Mouse (Mus musculus): Measurements from ENCODE around the gene Cdk6. TPM values are rescaled to one million over a fixed set of nuclear protein-coding genes. Genes with fewer than 3 reads are reported as not detected.
"Not testable (repeated sequence)": the region's sequence is repeated elsewhere in the genome, so short reads cannot be mapped to it uniquely, and the experiment has no call there.

The Cdk6 gene
- total RNA-seq, 2 experiments from 2014 or later, result 9.5 to 17.1 TPM

GRCm38 (mm10) chr5:3343566-3344080 is 2.3 kb downstream of the Cdk6 start:
- DNase-seq (ENCODE audit: low spot score in 2 of 2), result peak; percentile 72 to 78

- DNase-seq (ENCODE audit: low spot score in 2 of 2), result peak; percentile 77 to 81
These were observed 2.9 kb downstream of the Cdk6 start for GRCm38 (mm10) chr5:3344081-3344631.

- DNase-seq (ENCODE audit: low spot score in 2 of 2), result not testable (repeated sequence)
These were observed 4.3 kb downstream of the Cdk6 start for GRCm38 (mm10) chr5:3345540-3345939.

- not testable (repeated sequence) for DNase-seq (ENCODE audit: low spot score in 2 of 2)
These were observed 8.1 kb downstream of the Cdk6 start for GRCm38 (mm10) chr5:3349393-3349792.

- not testable (repeated sequence) for DNase-seq (ENCODE audit: low spot score in 2 of 2)
These were observed 10.6 kb downstream of the Cdk6 start for GRCm38 (mm10) chr5:3351836-3352235.

GRCm38 (mm10) chr5:3352314-3352713 is 11.0 kb downstream of the Cdk6 start:
- DNase-seq (ENCODE audit: low spot score in 2 of 2), result no peak

GRCm38 (mm10) chr5:3352827-3353226 is 11.5 kb downstream of the Cdk6 start:
- DNase-seq (ENCODE audit: low spot score in 2 of 2), result no peak

GRCm38 (mm10) chr5:3354307-3354706 is 13.0 kb downstream of the Cdk6 start:
- no peak for DNase-seq (ENCODE audit: low spot score in 2 of 2)

GRCm38 (mm10) chr5:3355032-3355536 is 13.8 kb downstream of the Cdk6 start:
- DNase-seq (ENCODE audit: low spot score in 2 of 2), result no peak

GRCm38 (mm10) chr5:3355560-3356260 is 14.4 kb downstream of the Cdk6 start:
- no peak for DNase-seq (ENCODE audit: low spot score in 2 of 2)

GRCm38 (mm10) chr5:3356261-3356778 is 15.0 kb downstream of the Cdk6 start:
- DNase-seq (ENCODE audit: low spot score in 2 of 2), result no peak

GRCm38 (mm10) chr5:3357496-3357895 is 16.2 kb downstream of the Cdk6 start:
- DNase-seq (ENCODE audit: low spot score in 2 of 2), result no peak

GRCm38 (mm10) chr5:3358687-3359520 is 17.6 kb downstream of the Cdk6 start:
- no peak for DNase-seq (ENCODE audit: low spot score in 2 of 2)

- no peak for DNase-seq (ENCODE audit: low spot score in 2 of 2)
These were observed 18.6 kb downstream of the Cdk6 start for GRCm38 (mm10) chr5:3359914-3360313.

- DNase-seq (ENCODE audit: low spot score in 2 of 2), result no peak
These were observed 20.0 kb downstream of the Cdk6 start for GRCm38 (mm10) chr5:3361252-3361651.

- no peak for DNase-seq (ENCODE audit: low spot score in 2 of 2)
These were observed 20.8 kb downstream of the Cdk6 start for GRCm38 (mm10) chr5:3362111-3362510.

- DNase-seq (ENCODE audit: low spot score in 2 of 2), result no peak
These were observed 22.0 kb downstream of the Cdk6 start for GRCm38 (mm10) chr5:3363036-3363983.

GRCm38 (mm10) chr5:3367045-3367444 is 25.8 kb downstream of the Cdk6 start:
- no peak for DNase-seq (ENCODE audit: low spot score in 2 of 2)

- DNase-seq (ENCODE audit: low spot score in 2 of 2), result no peak
These were observed 28.0 kb downstream of the Cdk6 start for GRCm38 (mm10) chr5:3369317-3369716.

- no peak for DNase-seq (ENCODE audit: low spot score in 2 of 2)
These were observed 29.9 kb downstream of the Cdk6 start for GRCm38 (mm10) chr5:3371212-3371611.
